Mouse (Mus musculus) layer of hippocampus, adult 2 months (tissue): Measurements from ENCODE around the gene Dpagt1. TPM values are rescaled to one million over a fixed set of nuclear protein-coding genes. Genes with fewer than 3 reads are reported as not detected.
"Not testable (repeated sequence)": the region's sequence is repeated elsewhere in the genome, so short reads cannot be mapped to it uniquely, and the experiment has no call there.

Experiments
- DNase-seq, 2 experiments: peaks; one replicate each; pipeline ENCODE4 v3.0.0; 2022; ENCODE audit warnings: low spot score in 2 of 2
- H3K27ac ChIP-seq: fragments of 200-600 bp; 2 replicates; pipeline ENCODE4 v1.8.1; 2022
- H3K4me3 ChIP-seq: fragments of 200-600 bp; 2 replicates; pipeline ENCODE4 v1.8.1; 2022; ENCODE audit warnings: mild to moderate bottlenecking
- CTCF ChIP-seq: fragments of 200-600 bp; conservative IDR thresholded peaks from 2 replicates; pipeline ENCODE4 v1.8.1; 2022; ENCODE audit warnings: antibody characterized with exemption, mild to moderate bottlenecking, moderate library complexity
- total RNA-seq, 2 experiments: library from RNA; stranded (reverse); gene quantifications; 2 replicates each; pipeline ENCODE4 v1.2.3; 2021

Gene Dpagt1
- total RNA-seq, 2 experiments from 2014 or later = 14.5 to 15.3 TPM

GRCm38 (mm10) chr9:44348546-44348945, 22.7 kb downstream of the Dpagt1 start:
- TF ChIP-seq CTCF = peak; percentile 49
- no peak overlapping the region for H3K4me3 ChIP-seq
- 0 out of 2 replicates have a peak overlapping the region, but pooled peaks have one; percentile 28 for H3K27ac ChIP-seq
- DNase-seq = no peak

- DNase-seq = no peak
- TF ChIP-seq CTCF = no peak
- H3K4me3 ChIP-seq = no peak overlapping the region
Observed at GRCm38 (mm10) chr9:44351396-44351795, 25.6 kb downstream of the Dpagt1 start.

GRCm38 (mm10) chr9:44352337-44352736, 26.5 kb downstream of the Dpagt1 start:
- no peak for TF ChIP-seq CTCF
- no peak overlapping the region for H3K27ac ChIP-seq
- no peak overlapping the region for H3K4me3 ChIP-seq
- DNase-seq = no peak

More at GRCm38 (mm10) chr9:44351396-44351795, 25.6 kb downstream of the Dpagt1 start:
- peak overlapping the region; percentile 72; the same call in 1 of the 2 replicates for H3K27ac ChIP-seq

- no peak for DNase-seq
- H3K4me3 ChIP-seq = no peak overlapping the region
- TF ChIP-seq CTCF = no peak
- H3K27ac ChIP-seq = no peak overlapping the region
Observed at GRCm38 (mm10) chr9:44353142-44353541, 27.3 kb downstream of the Dpagt1 start.

GRCm38 (mm10) chr9:44357207-44357606, 31.4 kb downstream of the Dpagt1 start:
- Histone ChIP-seq H3K4me3 (no peak overlapping the region), H3K27ac (no peak overlapping the region)
- no peak for DNase-seq
- peak; percentile 76 for TF ChIP-seq CTCF

GRCm38 (mm10) chr9:44361190-44361917, 35.5 kb downstream of the Dpagt1 start, which contains the start of gene Vps11:
Gene Vps11 (minus strand): TSS chr9:44361670.
- no peak for TF ChIP-seq CTCF
- peak; percentile 93 to 94 for DNase-seq
- Histone ChIP-seq H3K27ac (peak within 1 kb of the TSS; percentile 94), H3K4me3 (peak within 1 kb of the TSS; percentile 98)

- peak overlapping the region; percentile 94 for H3K27ac ChIP-seq
- peak; percentile 17; the same call in 1 of the 2 replicates for TF ChIP-seq CTCF
- DNase-seq = not testable (repeated sequence)
- peak overlapping the region; percentile 98 for H3K4me3 ChIP-seq
Observed at GRCm38 (mm10) chr9:44361931-44362330, 36.1 kb downstream of the Dpagt1 start.

- no peak overlapping the region for H3K4me3 ChIP-seq
- H3K27ac ChIP-seq = no peak overlapping the region
- DNase-seq = no peak
- peak; percentile 70 for TF ChIP-seq CTCF
Observed at GRCm38 (mm10) chr9:44364480-44364879, 38.7 kb downstream of the Dpagt1 start.

- H3K4me3 ChIP-seq = no peak overlapping the region
- no peak for DNase-seq
- H3K27ac ChIP-seq = no peak overlapping the region
- no peak for TF ChIP-seq CTCF
Observed at GRCm38 (mm10) chr9:44373386-44373785, 47.6 kb downstream of the Dpagt1 start.

- TF ChIP-seq CTCF = no peak
- no peak for DNase-seq
Observed at GRCm38 (mm10) chr9:44376141-44376540, 50.3 kb downstream of the Dpagt1 start.

GRCm38 (mm10) chr9:44377335-44377734, 51.5 kb downstream of the Dpagt1 start:
- H3K27ac ChIP-seq, H3K4me3 ChIP-seq, DNase-seq: not testable (repeated sequence)

More at GRCm38 (mm10) chr9:44376141-44376540, 50.3 kb downstream of the Dpagt1 start:
- Histone ChIP-seq H3K4me3 (no peak overlapping the region), H3K27ac (no peak overlapping the region)

- H3K27ac ChIP-seq = peak overlapping the region; percentile 91
- no peak for TF ChIP-seq CTCF
- peak overlapping the region; percentile 75 for H3K4me3 ChIP-seq
- DNase-seq = no peak
Observed at GRCm38 (mm10) chr9:44378153-44378730, 52.4 kb downstream of the Dpagt1 start.

GRCm38 (mm10) chr9:44379054-44379834, 53.4 kb downstream of the Dpagt1 start, which contains the start of gene Hyou1:
Gene Hyou1 (plus strand): TSS chr9:44379490.
- peak within 1 kb of the TSS; percentile 75 for H3K4me3 ChIP-seq
- TF ChIP-seq CTCF = peak; percentile 80
- peak within 1 kb of the TSS; percentile 91 for H3K27ac ChIP-seq
- peak; percentile 99 for DNase-seq
